Mouse (Mus musculus) activated CD4-positive, CD25-positive, alpha-beta regulatory T cell, adult 4 months (primary cell): ENCODE measurements at regions not wholly inside any gene's neighbourhood (a gene's known extent, or its start where the extent isn't known, plus 50 kb on each side); places are given as distances from the start of the nearest gene placed in this dataset.
"Not testable (repeated sequence)": the region's sequence is repeated elsewhere in the genome, so short reads cannot be mapped to it uniquely, and the experiment has no call there.

ENCODE experiments used
- ATAC-seq: one replicate; pipeline ENCODE4 v1.8.0; 2017

DNA sequence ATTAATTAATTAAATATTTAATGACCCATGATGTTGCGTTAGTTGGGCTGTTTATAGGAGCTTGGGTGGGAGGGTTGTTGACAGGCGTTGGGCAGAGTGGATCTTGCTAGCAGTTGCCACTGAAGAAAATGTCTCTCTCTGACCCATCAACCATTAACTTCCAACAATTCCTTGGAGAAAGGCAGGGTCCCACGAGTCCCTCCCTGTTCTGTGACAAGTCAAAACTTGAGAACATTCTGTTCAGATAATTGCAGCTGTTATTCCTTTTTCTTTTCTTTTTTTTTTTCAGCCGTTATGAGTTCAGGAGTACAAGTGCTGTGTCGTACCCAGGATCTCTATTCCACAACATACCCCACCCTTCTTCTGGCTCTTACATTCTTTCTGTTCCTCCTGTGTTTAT lies 59.8 kb upstream of the Tnfrsf21 start:
- ATAC-seq, result no peak

DNA sequence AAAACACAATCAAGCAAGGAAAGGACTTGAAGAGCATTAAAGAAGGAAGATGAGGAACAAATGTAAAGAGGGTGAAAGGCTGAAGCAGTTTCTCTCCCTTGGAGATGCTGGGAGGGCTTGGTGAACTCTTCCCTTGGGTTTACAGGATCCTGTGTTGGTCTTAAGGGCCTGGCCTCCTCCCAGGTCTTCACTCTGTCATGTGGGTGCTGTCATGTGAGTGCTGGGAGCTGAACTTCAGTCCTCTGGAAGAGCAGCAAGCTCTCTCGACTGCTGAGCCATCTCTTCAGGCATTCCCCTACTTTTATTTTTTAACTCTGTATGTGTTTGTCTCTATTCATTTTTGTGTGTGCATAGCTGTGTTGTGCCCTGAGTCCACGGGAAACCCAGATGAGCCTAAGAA lies 61.6 kb upstream of the Tnfrsf21 start:
- no peak for ATAC-seq

DNA sequence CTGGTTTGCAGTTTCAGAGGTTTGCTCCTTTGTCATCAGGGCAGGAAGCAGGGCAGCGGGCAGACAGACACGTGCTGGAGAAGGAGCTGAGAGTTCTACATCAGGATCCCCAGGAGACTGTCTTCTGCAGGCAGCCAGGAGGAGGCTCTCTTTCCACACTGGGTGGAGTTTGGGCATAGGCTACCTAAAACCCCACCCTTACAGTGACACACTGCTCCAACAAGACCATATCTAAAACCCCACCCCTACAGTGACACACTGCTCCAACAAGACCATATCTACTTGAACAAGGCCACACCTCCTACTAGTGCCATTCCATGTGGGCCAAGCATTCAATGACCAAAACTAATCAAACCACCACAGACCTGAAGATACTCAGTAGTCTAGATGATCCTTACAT lies 68.0 kb upstream of the Cd2ap start:
- ATAC-seq, result no peak

DNA sequence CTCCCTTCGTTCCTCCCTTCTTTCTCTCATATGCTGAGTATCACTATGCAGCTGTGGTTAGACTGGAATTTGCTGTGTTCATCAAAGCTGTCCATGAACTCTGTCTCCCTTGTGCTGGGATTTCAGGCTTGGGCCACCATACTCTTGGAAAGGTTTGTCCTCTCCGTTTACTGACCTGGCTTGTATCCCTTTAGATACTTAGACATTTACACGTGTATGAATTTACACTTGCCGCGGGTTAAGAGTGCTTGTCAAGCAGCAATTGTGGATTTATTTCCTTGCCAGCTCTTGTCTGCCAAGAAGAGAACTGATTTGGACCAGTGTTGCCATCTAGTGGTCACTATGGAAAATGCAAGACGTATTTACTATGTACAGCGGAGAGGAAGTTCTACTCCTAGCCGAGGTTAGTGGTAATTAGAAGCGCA lies 66.8 kb upstream of the Cd2ap start:
- ATAC-seq, result peak; percentile 83

DNA sequence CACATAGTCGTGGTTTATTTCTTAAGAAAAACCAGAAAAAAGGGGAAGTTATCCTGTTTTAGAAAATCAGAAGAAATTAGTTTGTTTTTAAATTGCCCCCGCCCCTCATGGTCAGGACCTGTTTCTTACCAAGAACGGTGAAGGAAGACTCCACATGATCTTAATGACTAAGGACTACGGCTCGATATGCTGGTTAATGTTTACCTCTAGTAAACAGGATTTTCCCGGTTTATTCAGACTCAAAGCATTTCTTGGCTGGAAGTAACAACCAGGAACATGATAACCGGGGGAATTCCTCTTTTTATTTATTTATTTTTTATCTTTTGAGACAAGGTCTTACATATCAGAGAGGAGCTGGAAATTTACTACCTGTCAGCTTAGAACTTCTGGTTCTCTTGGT lies 63.0 kb upstream of the Cd2ap start:
- no peak for ATAC-seq

DNA sequence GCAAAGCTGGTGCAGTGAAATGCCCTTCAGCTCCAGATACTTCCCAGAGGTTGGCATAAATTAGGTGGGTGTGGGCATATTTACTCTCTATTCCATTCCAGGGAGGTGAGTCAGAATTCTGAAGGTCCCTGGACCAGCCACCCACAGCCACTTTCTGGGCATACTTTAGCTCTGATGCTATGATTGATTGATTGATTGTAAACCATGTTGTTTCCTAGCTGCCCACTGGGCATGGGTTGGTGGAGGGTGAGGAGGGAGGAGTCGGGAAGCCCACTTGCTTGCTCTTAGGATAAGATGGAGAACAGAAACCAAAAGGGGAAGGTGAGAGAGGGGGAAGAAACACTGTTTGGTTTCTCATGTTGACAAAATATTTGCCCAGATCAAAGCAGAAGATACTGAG lies 62.1 kb upstream of the Cd2ap start:
- ATAC-seq, result no peak

DNA sequence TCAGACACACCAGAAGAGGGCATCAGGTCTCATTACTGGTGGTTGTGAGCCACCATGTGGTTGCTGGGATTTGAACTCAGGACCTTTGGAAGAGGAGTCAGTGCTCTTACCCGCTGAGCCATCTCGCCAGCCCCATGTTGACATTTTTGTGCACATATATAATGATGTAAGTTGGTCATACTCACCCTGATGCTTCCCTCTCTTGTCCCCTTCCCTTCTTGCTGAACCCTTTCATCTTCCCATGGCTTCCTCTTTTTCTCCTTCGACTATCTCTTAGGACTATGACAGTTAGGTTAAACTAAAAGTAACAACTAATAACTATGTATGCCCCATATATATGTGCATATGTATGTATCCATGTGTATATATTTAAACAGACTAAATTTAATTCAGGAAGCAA lies 61.0 kb upstream of the Cd2ap start:
- not testable (repeated sequence) for ATAC-seq

DNA sequence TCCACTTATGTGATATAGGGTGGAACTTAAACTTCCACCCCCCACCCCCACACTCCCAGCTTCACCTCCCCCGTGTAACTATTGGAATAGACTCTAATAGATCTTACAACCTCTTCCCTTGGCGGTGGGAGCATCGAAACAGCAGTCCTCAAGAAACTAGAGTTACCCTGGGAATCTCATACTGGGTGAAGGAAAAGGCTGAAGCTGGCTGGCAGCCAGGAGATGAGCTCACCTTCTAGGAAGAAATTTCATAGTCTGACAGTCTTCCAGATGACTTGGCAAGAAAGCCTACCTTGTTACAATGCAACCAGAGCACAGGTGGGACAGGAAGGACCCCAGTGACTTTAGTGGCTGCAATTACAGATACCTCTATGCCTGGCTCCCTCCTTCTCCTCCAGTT lies 57.6 kb upstream of the Cd2ap start:
- ATAC-seq, result no peak

DNA sequence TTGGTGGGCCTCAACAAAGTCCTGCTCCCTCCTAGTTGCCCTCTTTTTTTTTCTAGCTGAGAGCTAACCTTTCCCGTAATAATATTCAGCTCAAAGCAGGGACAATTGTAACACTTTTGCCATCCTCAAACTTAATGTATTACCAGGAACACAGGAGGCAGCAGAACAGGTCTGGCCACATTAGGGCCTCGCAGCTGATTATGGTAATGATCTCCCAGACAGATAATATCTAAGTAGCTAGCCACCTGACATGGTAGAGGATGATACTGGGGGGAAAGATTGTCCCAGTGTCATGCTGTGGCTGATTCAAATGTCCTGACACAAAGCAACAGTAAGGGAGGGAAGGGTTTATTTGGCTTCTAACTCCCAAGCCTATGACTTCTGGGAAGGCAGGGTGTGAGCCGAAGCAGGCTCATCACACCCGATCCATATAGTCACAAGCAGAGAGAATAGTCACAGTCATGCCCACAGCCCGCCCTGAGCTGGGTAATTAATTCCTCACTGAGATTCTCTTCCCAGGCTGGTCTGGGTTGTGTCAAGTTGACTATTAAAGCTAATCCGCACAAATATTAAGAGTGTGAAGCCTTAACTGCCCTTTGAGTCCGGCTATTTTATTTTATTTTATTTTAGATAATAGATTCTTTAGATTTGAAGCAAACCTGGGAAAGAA lies 57.0 kb upstream of the Cd2ap start:
- no peak for ATAC-seq

DNA sequence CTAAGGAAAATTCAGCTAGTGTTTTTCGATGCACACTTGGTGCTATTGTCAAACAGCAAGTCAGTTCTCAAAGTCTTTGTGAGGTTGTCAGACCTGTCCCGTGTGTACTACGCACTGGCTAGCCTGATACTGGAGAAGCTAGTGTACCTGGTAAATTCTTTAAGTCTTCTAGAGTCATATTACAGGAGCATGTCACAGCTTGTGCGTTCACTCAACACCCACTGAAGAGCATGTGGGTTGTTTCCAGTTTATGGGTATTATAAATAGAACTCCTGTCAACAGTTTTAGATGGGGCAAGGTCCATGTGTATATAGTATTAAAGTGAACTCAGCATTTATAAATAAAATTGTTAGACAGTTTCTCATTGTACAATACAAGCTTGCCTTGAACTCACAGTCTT lies 50.9 kb upstream of the Cd2ap start:
- ATAC-seq, result no peak
